Mouse (Mus musculus) lung, postnatal 25 days (tissue): ENCODE results near the gene Fut8.

Experiments
- DNase-seq: peaks from one replicate; pipeline ENCODE4 v3.0.0; 2022; ENCODE audit warnings: low spot score

Gene Fut8

DNA sequence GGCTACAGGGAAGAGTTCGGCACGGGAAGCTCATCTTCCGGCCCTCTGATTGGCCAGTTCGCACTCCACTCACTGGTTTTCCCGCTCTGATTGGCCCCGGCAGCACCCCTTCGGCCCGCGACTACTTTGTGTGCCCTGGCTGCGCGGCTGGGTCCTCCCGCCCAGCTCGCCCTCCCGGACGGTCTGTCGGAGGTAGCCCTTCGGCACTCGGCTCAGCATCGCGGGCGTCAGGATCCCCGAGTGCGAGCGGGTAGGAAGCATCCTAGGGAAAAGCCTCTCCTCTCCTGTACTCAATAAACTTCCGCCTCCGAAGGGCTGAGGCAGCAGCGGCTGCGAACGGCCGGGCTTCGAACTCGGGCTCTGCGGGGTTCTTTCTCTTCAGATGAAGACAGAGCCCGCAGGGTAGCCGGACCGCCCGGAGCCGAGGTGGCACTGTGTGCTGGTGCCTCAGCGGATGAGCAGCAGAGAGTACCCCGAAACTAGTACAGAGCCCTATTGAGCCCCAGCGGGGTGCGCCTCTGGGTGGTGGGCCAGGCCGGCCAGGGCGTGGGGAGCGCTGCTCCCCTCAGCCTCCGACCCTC is at the start of gene Fut8:
TSS of gene Fut8 (plus strand) at position 176 of the 581 bp plus-strand sequence.
- DNase-seq, result peak; percentile 94

GRCm38 (mm10) chr12:77189161-77189560 is 48.8 kb upstream of the Fut8 start:
- DNase-seq, result no peak

GRCm38 (mm10) chr12:77189933-77190446 is 47.9 kb upstream of the Fut8 start:
- no peak for DNase-seq

DNA sequence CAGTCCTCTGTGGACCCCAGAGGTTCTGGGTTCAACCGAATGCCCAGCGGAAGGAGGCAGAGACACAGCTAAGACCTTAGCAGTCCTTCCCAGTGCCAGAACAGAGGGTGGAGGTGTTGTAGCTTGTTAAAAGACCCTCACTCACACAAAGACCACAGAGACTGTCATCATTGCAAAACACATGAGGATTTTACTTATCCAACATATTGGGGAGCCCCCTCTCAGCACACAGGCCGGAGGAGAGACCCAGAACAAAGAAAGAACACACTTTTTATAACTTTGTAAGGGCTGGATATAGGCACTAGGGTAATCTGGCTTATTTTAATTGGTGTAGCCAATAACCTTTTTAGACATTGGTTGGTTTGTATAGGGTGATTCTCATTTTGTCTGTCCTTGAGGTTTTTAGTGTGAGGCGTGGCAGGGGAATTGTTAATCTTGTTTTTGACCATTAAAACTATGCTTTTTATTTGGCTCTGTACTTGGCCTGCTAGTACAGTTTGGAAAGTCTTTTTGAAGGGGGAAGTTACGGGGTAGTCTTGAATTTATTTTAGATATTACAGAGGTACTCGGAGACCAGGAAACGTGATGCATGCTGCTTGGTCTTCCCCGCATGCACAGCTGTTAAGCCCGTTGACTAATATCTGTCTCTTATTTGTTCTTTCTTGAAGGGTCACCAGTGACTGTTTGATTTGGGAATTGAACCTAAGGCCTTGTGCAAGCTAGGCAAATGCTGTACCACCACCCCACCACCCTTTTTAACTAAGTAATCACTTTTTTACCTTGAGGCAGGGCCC is 46.2 kb upstream of the Fut8 start:
- no peak for DNase-seq

GRCm38 (mm10) chr12:77192714-77193113 is 45.2 kb upstream of the Fut8 start:
- DNase-seq, result peak; percentile 36

- DNase-seq, result peak; percentile 64
Measured at GRCm38 (mm10) chr12:77193225-77193716, 44.7 kb upstream of the Fut8 start.

GRCm38 (mm10) chr12:77195044-77195443 is 42.9 kb upstream of the Fut8 start:
- peak; percentile 62 for DNase-seq

DNA sequence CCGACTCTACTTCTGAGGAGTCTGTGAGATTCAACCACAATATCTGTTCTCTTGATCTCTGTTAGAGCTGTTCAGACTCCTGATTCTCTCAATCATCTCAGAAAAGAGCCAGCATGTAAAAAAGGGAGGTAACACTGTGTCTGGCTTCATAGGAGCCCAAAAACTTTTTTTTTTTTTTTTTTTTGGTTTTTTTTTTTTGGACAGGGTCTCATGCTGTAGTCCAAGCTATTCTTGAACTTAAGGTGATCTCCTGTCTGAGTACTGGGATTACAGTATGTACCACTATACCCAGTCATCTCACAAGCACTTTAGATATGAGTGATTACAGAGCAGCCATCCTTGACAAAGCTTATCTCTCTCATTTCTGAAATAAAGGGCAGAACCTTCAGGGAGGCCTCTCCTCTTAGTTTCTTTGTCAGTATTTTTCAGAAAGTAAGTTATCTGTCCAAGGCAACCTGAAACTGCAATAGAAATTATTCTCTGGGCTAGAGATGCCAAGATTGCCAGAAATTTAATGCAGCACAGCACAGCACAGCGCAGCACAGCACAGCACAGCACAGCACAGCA is 41.3 kb upstream of the Fut8 start:
- no peak for DNase-seq

DNA sequence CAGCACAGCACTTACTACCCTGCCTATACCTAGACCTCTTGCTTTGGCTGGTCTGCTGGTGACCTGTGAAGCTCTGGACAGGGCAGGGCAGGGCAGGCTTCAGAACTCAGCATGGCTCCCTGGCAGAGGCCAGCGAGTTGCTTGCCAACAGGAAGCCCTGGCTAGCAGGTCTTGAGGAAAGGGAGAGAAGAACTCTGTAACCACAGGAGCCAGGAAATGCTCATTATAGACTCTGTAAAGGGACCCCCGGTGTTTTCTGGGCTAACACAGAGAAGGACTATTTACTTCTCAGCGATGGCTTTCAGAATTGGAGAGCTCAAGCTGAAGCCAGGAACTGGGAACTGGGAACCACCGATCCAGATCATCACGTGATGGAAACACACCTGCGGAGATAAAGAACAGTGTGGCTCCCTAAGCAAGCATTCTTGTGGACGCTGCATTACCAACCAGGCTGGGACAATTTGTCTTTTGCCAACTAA is 40.8 kb upstream of the Fut8 start:
- DNase-seq, result peak; percentile 47

- DNase-seq, result no peak
Measured at GRCm38 (mm10) chr12:77198253-77198652, 39.7 kb upstream of the Fut8 start.

GRCm38 (mm10) chr12:77201461-77202143 is 36.3 kb upstream of the Fut8 start:
- DNase-seq, result no peak

DNA sequence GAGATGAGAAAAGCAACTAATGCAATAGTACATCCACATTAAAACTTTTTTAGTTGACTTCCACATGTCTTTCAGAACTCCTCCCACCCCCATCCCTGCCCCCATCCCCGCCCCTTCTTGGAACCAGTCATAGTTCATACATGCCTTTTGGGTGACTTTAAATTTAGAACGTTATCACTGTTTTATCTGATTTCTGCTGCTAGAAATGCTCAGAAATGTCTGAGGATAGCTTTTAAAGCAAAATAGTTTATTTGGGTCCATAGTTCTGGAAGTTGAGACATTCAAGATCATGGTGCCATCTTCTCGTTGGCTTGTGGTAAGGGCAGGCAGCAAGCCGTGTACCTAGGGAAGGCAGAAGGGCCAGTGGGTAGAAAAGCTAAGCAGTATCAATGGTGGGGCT is 34.8 kb upstream of the Fut8 start:
- DNase-seq, result no peak

DNA sequence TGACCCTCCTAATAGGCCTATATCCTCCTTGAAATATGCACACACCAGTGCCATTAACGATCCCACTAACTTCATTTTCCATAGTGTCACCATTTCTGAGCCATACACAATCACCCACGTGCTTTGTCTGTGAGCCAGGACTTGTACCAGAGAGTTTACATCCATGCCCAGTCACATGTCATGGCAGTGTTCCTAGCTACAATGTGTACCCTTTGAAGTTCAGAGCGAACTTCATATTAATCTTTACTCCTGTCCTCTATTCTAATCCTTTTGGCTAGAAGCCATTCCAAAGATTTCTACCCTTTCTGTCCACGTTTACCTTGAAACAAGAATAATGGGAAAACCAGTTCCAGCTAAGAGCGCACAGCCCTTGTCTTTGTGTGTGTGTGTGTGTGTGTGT is 31.1 kb upstream of the Fut8 start:
- no peak for DNase-seq

- no peak for DNase-seq
Measured at GRCm38 (mm10) chr12:77208056-77208455, 29.9 kb upstream of the Fut8 start.

- DNase-seq, result no peak
Measured at GRCm38 (mm10) chr12:77208576-77209180, 29.2 kb upstream of the Fut8 start.

- no peak for DNase-seq
Measured at GRCm38 (mm10) chr12:77211695-77212208, 26.2 kb upstream of the Fut8 start.

DNA sequence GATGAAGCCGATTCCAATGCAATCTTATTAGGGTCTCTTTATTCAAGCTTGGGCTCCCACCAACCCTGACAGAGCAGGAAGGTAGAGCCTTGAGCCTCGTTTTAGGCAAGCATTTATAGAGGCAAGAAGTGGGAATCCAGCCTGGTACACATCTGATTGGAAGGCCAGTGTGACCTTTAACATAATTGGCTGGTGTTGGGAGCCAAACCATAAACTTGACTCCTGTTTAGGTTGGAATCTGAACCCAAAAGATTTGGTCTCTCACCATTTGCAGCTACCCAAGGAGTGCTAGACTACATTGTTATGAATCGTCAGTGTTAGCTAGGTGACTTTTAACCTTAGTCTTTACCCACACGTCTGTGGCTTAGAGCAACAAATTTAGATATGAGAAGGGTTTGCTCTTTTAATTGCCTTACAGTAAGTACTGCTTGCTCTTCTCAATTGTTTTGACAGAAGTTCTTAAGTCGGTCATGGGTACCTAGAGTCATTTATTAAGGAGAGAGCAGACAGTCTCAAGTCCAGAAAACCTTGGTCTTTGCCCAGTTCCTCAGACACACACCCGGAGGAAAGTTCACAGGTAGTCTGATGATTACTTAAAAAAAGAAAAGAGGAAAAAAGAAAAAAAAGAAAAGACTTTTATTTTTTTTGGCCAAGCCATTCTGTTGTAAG is 23.9 kb upstream of the Fut8 start:
- no peak for DNase-seq

DNA sequence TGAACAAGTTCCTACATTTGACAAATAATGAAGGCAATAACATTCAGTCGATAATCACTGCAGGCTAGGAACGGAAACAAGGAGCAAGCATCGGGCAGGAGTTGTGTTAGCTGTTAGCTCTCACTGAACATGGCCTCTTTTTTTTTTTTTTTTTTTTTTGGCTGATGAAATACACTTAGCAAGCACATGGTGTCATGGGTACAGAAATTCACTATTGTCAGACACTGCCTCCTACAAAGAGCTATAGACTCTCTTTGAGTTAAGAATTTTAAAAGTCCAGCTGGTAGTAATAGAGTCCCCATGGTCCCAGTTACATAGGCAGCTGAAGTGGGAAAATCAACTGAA is 23.4 kb upstream of the Fut8 start:
- no peak for DNase-seq

GRCm38 (mm10) chr12:77216511-77217192 is 21.3 kb upstream of the Fut8 start:
- peak; percentile 58 for DNase-seq

- no peak for DNase-seq
Measured at GRCm38 (mm10) chr12:77220616-77221015, 17.3 kb upstream of the Fut8 start.
